Comparison of ENCODE assay signal across 18 mouse cellular contexts in genomic region chr3:107790766-107791303, GRCm38 (mm10). TPM values are rescaled to one million over a fixed set of nuclear protein-coding genes. Genes with fewer than 3 reads are reported as not detected.
"Had no signal": no experiment of that assay in that cellular context is flagged by ENCODE, and none has a peak within 500 bp of the region (broad histone marks: within the 10 kb centered on the region; RNA-seq: fewer than 3 reads in every experiment).

No protein-coding gene starts in this region.

- H3K36me3 ChIP-seq: limb, embryonic 15.5 days; liver, embryonic 15.5 days; neural tube, embryonic 12.5 days had no signal

- H3K4me3 ChIP-seq: limb, embryonic 15.5 days; liver, embryonic 15.5 days; neural tube, embryonic 12.5 days had no signal

- H3K27ac ChIP-seq: kidney, postnatal 0 days; limb, embryonic 15.5 days; liver, embryonic 15.5 days; neural tube, embryonic 12.5 days had no signal

- DNase-seq: kidney, adult 11 months; kidney, adult 9 months; kidney, postnatal 36 days; layer of hippocampus, adult 9-11 months; layer of hippocampus, postnatal 36 days; lung, embryonic 14.5 days; lung, postnatal 10 days; lung, postnatal 4 days; midbrain, embryonic 14.5 days; right cerebral cortex, postnatal 25 days; spleen, adult 18-20 months; thymus, adult 2 months; thymus, postnatal 25 days had no signal

- H3K27me3 ChIP-seq: limb, embryonic 15.5 days; liver, embryonic 15.5 days; neural tube, embryonic 12.5 days had no signal

- H3K9me3 ChIP-seq: limb, embryonic 15.5 days; liver, embryonic 15.5 days; neural tube, embryonic 12.5 days had no signal

RNA-seq across cellular contexts. Expression of gene Csf1, which starts 30.6 kb away (rescaled TPM):
- total RNA-seq: megakaryocyte-erythroid progenitor cell, adult 5-6 weeks had no signal
